Comparison of ENCODE assay signal across 16 mouse cellular contexts in the genomic region with DNA sequence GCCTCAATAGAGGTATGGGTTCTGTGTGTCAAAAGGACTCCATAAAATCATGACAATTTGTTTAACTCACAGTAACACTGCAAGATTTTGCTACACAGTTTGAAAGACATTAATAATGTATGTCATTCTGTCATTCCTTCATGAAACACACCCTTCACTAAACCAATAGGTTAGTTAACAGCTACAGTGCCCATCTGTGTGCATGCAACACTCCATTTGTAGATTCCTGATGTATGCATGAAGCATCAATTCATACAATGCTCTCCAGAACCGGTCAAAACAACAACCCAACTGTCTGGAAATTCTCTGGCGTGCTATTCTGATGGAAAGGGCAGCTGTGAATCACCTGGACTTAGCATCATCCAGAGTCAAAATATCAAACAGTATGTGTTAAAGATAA.
"Had no signal": no experiment of that assay in that cellular context is flagged by ENCODE, and none has a peak within 500 bp of the region (broad histone marks: within the 10 kb centered on the region; RNA-seq: fewer than 3 reads in every experiment).

No protein-coding gene starts in this region.

- ATAC-seq: midbrain, embryonic 16.5 days had no signal

- H3K4me1 ChIP-seq: midbrain, embryonic 10.5 days; midbrain, embryonic 12.5 days; neural tube, embryonic 13.5 days; neural tube, embryonic 15.5 days; stomach, embryonic 15.5 days had no signal

- H3K27ac ChIP-seq: midbrain, embryonic 10.5 days; midbrain, embryonic 12.5 days; neural tube, embryonic 13.5 days; neural tube, embryonic 15.5 days; stomach, embryonic 15.5 days; stomach, postnatal 0 days had no signal

- H3K4me3 ChIP-seq: midbrain, embryonic 10.5 days; midbrain, embryonic 12.5 days; myocyte; neural tube, embryonic 13.5 days; neural tube, embryonic 15.5 days; stomach, embryonic 15.5 days had no signal

- H3K27me3 ChIP-seq: midbrain, embryonic 12.5 days; neural tube, embryonic 13.5 days; neural tube, embryonic 15.5 days; stomach, embryonic 15.5 days had no signal

- DNase-seq: lung, embryonic 14.5 days; lung, postnatal 10 days; lung, postnatal 4 days; midbrain, embryonic 14.5 days; right cerebral cortex, postnatal 14 days; thymus, adult 2 months; thymus, postnatal 25 days; thymus, postnatal 4 days had no signal

- H3K36me3 ChIP-seq: midbrain, embryonic 10.5 days; midbrain, embryonic 12.5 days; neural tube, embryonic 13.5 days; neural tube, embryonic 15.5 days; stomach, embryonic 15.5 days had no signal

- H3K9me3 ChIP-seq: midbrain, embryonic 10.5 days; midbrain, embryonic 12.5 days; neural tube, embryonic 13.5 days; neural tube, embryonic 15.5 days; stomach, embryonic 15.5 days had no signal

- H3K9ac ChIP-seq: lung, embryonic 14.5 days; midbrain, embryonic 12.5 days; neural tube, embryonic 13.5 days; neural tube, embryonic 15.5 days; stomach, embryonic 15.5 days had no signal

- H3K4me2 ChIP-seq: lung, embryonic 14.5 days; midbrain, embryonic 12.5 days; neural tube, embryonic 13.5 days; neural tube, embryonic 15.5 days; stomach, embryonic 15.5 days had no signal
